Mouse (Mus musculus) liver, postnatal 0 days (tissue): ENCODE data around the gene Actg2. TPM values are rescaled to one million over a fixed set of nuclear protein-coding genes. Genes with fewer than 3 reads are reported as not detected.

Experiments used
- ATAC-seq: fragments of 200-750 bp; cut with Nextera tagmentation; 2 replicates; pipeline ENCODE4 v1.8.0; 2017; ENCODE audit warnings: mild to moderate bottlenecking, moderate library complexity
- DNase-seq: peaks from one replicate; pipeline ENCODE4 v3.0.0-alpha.2; 2016
- H3K27ac ChIP-seq: fragments of 300-500 bp; sonication (generic); 2 replicates; pipeline ENCODE4 v1.5.1; 2014; ENCODE audit warnings: antibody characterized with exemption, moderate library complexity, mild to moderate bottlenecking, low read depth
- H3K27me3 ChIP-seq: fragments of 300-500 bp; sonication (generic); 2 replicates; pipeline ENCODE4 v1.6.1; 2014; ENCODE audit warnings: low read length, control low read depth, mixed read lengths; ENCODE audit not compliant: insufficient read depth
- H3K36me3 ChIP-seq: fragments of 300-500 bp; sonication (generic); replicated peaks from 2 replicates; pipeline ENCODE4 v1.6.1; 2014; ENCODE audit warnings: mild to moderate bottlenecking, control low read depth, low read length, moderate library complexity, mixed read lengths; ENCODE audit not compliant: insufficient read depth
- H3K4me1 ChIP-seq: fragments of 300-500 bp; sonication (generic); 2 replicates; pipeline ENCODE4 v1.6.1; 2014; ENCODE audit warnings: antibody characterized with exemption, mild to moderate bottlenecking, control low read depth; ENCODE audit not compliant: insufficient read depth
- H3K4me2 ChIP-seq: fragments of 300-500 bp; sonication (generic); 2 replicates; pipeline ENCODE4 v1.6.1; 2014; ENCODE audit warnings: low read depth, mild to moderate bottlenecking, low read length, moderate library complexity, mixed read lengths
- H3K4me3 ChIP-seq: fragments of 300-500 bp; sonication (generic); 2 replicates; pipeline ENCODE4 v1.5.1; 2014; ENCODE audit warnings: low read depth, low read length
- H3K9ac ChIP-seq: fragments of 300-500 bp; sonication (generic); replicated peaks from 2 replicates; pipeline ENCODE4 v1.6.1; 2014; ENCODE audit warnings: mild to moderate bottlenecking, moderate library complexity
- H3K9me3 ChIP-seq: fragments of 300-500 bp; sonication (generic); 2 replicates; pipeline ENCODE4 v1.6.1; 2016; ENCODE audit warnings: mild to moderate bottlenecking, control low read depth, low read length, mixed read lengths
- CTCF ChIP-seq: sonication (generic); IDR thresholded peaks from 2 replicates; pipeline ENCODE4 v1.5.1; 2016; ENCODE audit warnings: antibody characterized with exemption, low read depth
- EP300 ChIP-seq: IDR thresholded peaks from 2 replicates; pipeline ENCODE4 v1.6.1; 2016; ENCODE audit warnings: antibody characterized with exemption, low read depth, mild to moderate bottlenecking
- WGBS: fragments of 180-500 bp; shearing (Covaris S2); extraction: QIAGEN DNeasy Blood & Tissue Kit; methylation state at CpG from one replicate; pipeline ENCODE4 v1.1.7; 2014; ENCODE audit not compliant: insufficient replicate concordance; 5-methylcytosine and 5-hydroxymethylcytosine counted together
- polyA plus RNA-seq: library from polyadenylated mRNA; unstranded; fragments of >200 nt; fragmentation: Nextera tagmentation; extraction: Ambion mirVana; gene quantifications from 2 replicates; pipeline ENCODE4 v1.2.1, GENCODE M21; 2015

Actg2 gene
- polyA plus RNA-seq, 1 experiment from 2014 or later = 2.1 TPM

DNA sequence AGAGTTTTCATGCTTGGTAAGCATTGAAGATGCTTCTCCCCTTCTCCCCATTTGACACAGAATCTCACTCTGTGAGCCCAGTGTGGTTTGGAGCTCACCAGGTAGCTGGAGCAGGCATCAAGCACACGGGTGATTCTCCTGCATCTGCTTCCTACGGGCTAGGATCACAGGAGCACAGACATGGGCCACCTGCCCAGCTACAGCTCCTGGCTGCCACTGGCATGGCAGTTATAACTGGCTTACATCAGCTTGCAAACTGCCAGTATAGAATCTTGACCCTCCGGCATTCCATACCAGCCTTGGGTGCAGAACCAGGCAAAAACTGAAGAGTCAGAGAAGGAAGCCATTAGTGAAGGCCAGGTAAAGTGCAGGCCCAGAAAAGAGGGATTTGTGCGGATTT is 39.5 kb upstream of the Actg2 start:
- WGBS = 70% methylated on average over 4 of the region's 4 CpGs
- H3K4me2 ChIP-seq = no peak overlapping the region
- H3K4me3 ChIP-seq = no peak overlapping the region
- no peak for DNase-seq
- ATAC-seq = no peak
- no peaks in the 10 kb centered on the region for H3K27me3 ChIP-seq
- no peak overlapping the region for H3K27ac ChIP-seq
- H3K36me3 ChIP-seq = no peaks in the 10 kb centered on the region
- no peak overlapping the region for H3K9ac ChIP-seq
- no peaks in the 10 kb centered on the region for H3K9me3 ChIP-seq
- no peak for TF ChIP-seq CTCF
- no peak for TF ChIP-seq EP300
- H3K4me1 ChIP-seq = peaks cover 13% of the 10 kb centered on the region

DNA sequence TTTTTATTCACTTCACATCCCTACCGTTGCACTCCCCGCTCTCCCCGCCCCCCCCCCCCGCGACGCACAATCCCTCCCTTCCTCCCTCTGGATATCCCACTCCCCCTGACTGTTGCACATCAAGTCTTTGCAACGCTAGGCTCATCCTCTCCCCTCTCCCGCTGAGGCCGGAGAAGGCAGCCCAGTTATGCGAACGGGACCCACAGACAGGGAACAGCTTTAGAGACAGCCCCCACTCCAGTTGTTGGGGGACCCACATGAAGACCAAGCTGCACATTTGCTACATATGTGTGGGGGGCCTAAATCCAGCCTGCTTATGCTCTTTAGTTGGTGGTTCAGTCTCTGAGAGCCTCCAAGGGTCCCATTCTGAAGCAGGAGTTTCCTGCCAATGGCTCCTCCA is 36.6 kb upstream of the Actg2 start, which contains the start of gene Stambp:
TSS of gene Stambp (minus strand) at position 59 of the 400 bp plus-strand sequence.
- peaks cover 6% of the 10 kb centered on the region; the same call in 1 of the 2 replicates for H3K36me3 ChIP-seq
- DNase-seq = no peak
- WGBS = 0% methylated on average over 8 of the region's 11 CpGs
- peak; percentile 61 for ATAC-seq
- peak within 1 kb of the TSS; percentile 96 for H3K4me2 ChIP-seq
- no peaks in the 10 kb centered on the region for H3K9me3 ChIP-seq
- peak within 1 kb of the TSS; percentile 74 for H3K9ac ChIP-seq
- TF ChIP-seq EP300 (no peak), CTCF (no peak)
- H3K4me3 ChIP-seq = peak within 1 kb of the TSS; percentile 79
- no peaks in the 10 kb centered on the region for H3K27me3 ChIP-seq
- peaks cover 13% of the 10 kb centered on the region for H3K4me1 ChIP-seq
- peak within 1 kb of the TSS; percentile 49 for H3K27ac ChIP-seq

DNA sequence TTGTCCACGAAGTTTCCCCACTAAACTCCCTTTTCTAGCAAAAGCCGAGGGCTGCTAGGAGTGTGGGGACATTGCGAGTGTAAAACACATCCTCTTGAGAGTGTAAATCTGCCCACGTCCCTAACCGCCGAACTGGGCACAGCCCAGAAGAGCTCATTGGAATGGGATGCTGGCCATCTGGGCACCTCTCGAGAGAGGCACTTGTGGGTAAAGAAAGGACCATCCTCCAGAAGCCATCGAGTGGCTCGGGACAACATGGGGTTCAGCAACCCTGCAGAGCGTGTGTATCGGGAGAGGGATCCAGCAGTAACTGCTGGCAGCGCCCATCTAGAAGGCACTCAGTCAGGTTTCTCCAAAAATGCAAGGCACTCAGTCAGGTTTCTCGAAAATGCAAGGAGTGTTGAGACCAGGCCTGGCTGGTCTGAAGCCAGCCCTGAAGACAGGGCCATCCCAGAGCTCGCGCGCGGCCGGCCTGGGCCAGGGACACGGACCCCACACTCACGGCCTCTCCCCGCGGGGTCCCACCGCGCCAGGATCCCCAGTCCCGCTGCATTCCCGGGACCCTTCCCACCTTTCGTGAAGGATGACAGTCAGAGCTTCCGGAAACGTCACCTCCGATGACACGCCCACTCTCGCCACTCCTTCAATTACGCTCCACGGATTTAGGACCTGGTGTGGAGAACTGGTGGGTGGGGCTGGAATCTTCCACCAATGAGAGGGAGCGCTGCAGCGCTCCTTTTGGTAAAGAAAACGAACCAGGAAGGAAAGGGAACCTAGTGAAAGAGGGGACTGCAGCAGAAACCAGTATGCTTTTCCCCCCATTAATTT is 36.0 kb upstream of the Actg2 start:
- Histone ChIP-seq H3K9me3 (no peaks in the 10 kb centered on the region), H3K4me3 (peak overlapping the region; percentile 79), H3K27me3 (no peaks in the 10 kb centered on the region), H3K9ac (peak overlapping the region; percentile 74), H3K4me2 (peak overlapping the region; percentile 96), H3K36me3 (peaks cover 6% of the 10 kb centered on the region; the same call in 1 of the 2 replicates), H3K4me1 (peaks cover 13% of the 10 kb centered on the region), H3K27ac (peak overlapping the region; percentile 49)
- TF ChIP-seq EP300 = no peak
- no peak for TF ChIP-seq CTCF
- WGBS = 6% methylated on average over 37 of the region's 37 CpGs
- ATAC-seq (peak; percentile 96), DNase-seq (peak; percentile 89)

DNA sequence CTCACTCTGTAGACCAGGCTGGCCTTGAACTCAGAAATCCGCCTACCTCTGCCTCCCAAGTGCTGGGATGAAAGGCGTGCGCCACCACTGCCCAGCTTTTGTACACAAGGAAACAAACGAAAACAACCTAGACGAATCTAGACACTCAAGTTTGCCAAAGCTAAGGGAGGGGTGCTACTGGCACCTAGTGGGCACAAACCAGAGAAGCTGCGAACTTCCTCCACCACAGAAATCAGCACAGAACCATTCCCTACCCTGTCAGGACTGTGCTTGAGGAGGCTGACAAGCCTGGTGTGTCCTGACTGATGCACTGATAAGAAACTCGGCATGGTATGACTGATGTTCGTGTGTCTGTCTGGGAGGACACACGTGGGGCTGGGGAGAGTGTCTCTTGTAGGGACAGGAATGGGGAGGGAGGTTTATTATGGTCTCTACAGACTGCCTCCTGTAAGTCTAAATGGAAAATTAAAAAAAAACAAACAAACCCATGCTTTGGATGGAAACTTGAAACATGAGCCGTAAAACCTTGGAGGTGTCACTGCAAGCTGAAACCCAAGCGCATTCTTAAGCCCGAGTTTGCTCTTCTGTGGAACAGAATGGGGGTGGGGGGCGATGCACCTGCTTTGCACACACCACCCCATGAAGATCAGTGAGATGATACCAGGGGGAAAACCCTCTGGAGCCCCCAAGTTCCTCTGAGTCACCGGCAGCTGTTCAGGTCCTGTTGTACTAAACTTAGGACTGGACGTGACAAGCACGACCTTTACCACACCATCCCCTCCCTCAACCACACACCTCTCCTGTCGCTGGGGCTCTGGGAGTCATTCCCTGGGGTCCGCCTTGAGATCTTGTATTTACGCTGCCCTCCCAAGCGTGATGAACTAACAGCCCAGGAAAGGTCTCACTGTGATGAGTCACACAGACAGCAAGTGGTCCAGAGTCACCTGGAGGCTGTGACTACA is 33.1 kb upstream of the Actg2 start:
- TF ChIP-seq EP300 (no peak), CTCF (peak; percentile 37)
- Histone ChIP-seq H3K9ac (no peak overlapping the region), H3K27me3 (no peaks in the 10 kb centered on the region), H3K9me3 (no peaks in the 10 kb centered on the region), H3K4me1 (peaks cover 13% of the 10 kb centered on the region), H3K4me3 (no peak overlapping the region), H3K36me3 (peaks cover 12% of the 10 kb centered on the region), H3K27ac (no peak overlapping the region), H3K4me2 (no peak overlapping the region)
- DNase-seq = no peak
- 73% methylated on average over 20 of the region's 20 CpGs for WGBS
- no peak for ATAC-seq

DNA sequence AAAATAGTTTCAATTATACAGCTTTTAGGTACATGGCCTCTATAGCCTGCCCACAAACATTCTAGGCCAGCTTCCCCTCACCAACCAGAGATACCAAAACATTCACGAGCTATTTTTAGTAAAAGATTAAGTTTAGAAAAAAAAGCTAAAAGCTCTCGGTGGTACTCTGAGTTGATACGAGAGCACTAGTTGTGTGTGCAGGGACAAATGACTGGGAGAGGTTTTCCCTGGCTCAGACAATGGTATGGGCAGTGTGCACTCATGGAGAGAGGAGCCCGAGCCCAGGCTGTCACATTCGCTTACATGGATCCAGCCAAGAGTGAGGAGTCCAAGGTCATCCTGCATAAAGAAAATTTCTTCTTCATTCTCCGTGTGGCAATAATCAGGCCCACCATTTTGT is 19.9 kb upstream of the Actg2 start:
- 63% methylated on average over 6 of the region's 6 CpGs for WGBS
- DNase-seq = no peak
- Histone ChIP-seq H3K36me3 (peaks cover 32% of the 10 kb centered on the region), H3K9ac (no peak overlapping the region), H3K27me3 (no peaks in the 10 kb centered on the region), H3K9me3 (no peaks in the 10 kb centered on the region), H3K27ac (no peak overlapping the region), H3K4me2 (no peak overlapping the region), H3K4me1 (no peaks in the 10 kb centered on the region), H3K4me3 (no peak overlapping the region)
- ATAC-seq = no peak
- TF ChIP-seq CTCF (no peak), EP300 (no peak)

DNA sequence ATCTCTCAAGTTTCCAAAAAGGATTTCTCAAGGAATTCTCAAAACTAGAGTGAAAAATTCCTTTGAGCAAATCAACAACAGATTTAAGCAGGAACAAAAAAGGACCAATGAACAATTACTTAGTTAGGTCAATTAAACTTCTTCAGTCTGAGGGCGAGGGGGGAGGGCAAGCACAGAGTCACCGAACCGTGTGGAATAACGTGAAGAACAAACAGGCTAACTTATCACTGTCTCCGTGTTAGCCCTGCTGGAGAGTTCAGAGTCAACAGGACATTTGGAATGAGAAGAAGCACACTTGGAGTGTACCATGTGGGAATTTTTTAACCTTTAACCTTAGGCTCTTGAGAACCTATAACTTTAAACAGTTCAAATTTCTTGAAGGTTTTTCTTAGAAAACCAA is 12.3 kb upstream of the Actg2 start:
- H3K9me3 ChIP-seq = no peaks in the 10 kb centered on the region
- 75% methylated on average over 5 of the region's 5 CpGs for WGBS
- no peak overlapping the region for H3K27ac ChIP-seq
- H3K36me3 ChIP-seq = peaks cover 17% of the 10 kb centered on the region; the same call in 1 of the 2 replicates
- DNase-seq = no peak
- H3K4me2 ChIP-seq = no peak overlapping the region
- H3K4me3 ChIP-seq = no peak overlapping the region
- no peaks in the 10 kb centered on the region for H3K4me1 ChIP-seq
- ATAC-seq = no peak
- H3K9ac ChIP-seq = no peak overlapping the region
- H3K27me3 ChIP-seq = no peaks in the 10 kb centered on the region
- no peak for TF ChIP-seq EP300
- TF ChIP-seq CTCF = no peak
